Mouse (Mus musculus): ENCODE measurements around the gene Nipsnap3b.

- TF ChIP-seq POLR2A (IDR thresholded peaks at IDR 0.05; ENCODE audit: borderline replicate concordance, control insufficient read depth, low read depth, low read length) = no peak
- TF ChIP-seq CTCF (IDR thresholded peaks at IDR 0.05; ENCODE audit: control insufficient read depth, insufficient read depth, low read length) = no peak
Measured at GRCm38 (mm10) chr4:53023189-53023925, 11.7 kb downstream of the Nipsnap3b start.
